8 mouse cellular contexts compared by ENCODE assay signal in the genomic region with DNA sequence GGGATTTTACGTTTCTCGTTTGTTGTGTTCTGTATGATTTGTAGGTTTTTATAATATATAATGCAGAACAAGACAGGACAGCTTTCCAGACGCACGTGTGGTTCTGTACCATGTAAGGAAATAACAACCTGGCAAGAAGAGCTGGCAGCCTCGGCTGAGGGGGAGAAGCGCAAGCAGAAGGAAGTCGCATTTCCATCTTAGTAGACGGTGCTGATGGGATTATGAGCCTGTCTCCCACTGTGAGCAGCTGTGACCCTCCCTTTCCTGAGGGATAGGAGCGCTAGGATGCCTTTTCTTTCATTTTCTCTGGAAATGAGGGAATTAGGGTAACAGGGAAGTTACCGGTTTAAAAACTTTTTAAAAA. TPM values are rescaled to one million over a fixed set of nuclear protein-coding genes. Genes with fewer than 3 reads are reported as not detected.
DNase-seq lines count a peak whose midpoint lies in the region; ATAC-seq and TF ChIP-seq lines count a peak whose summit lies in the region.

No protein-coding gene starts in this region.

- peaks cover 11% of the 10 kb centered on the region for H3K9me3 ChIP-seq in kidney, embryonic 16.5 days (ENCODE audit: low read length)
- no peaks in the 10 kb centered on the region for H3K9me3 ChIP-seq in forebrain, postnatal 0 days (ENCODE audit: low read length)
- H3K9me3 ChIP-seq in midbrain, embryonic 10.5 days (replicated peaks): no peaks in the 10 kb centered on the region

- peak overlapping the region; percentile 45 for H3K9ac ChIP-seq in kidney, embryonic 16.5 days (replicated peaks; ENCODE audit: low read length)
- 0 out of 2 replicates have a peak overlapping the region, but pooled peaks have one; percentile 28 for H3K9ac ChIP-seq in forebrain, postnatal 0 days

- H3K4me3 ChIP-seq in kidney, embryonic 16.5 days (ENCODE audit: low read length): peak overlapping the region; percentile 41
- H3K4me3 ChIP-seq in forebrain, postnatal 0 days (ENCODE audit: low read depth, low read length): peak overlapping the region; percentile 30
- H3K4me3 ChIP-seq in midbrain, embryonic 10.5 days: peak overlapping the region; percentile 52

- TF ChIP-seq CTCF in forebrain, postnatal 0 days (IDR thresholded peaks at IDR 0.05; ENCODE audit: low read depth): no peak

- H3K27ac ChIP-seq in kidney, embryonic 16.5 days (ENCODE audit: low read length): no peak overlapping the region
- no peak overlapping the region for H3K27ac ChIP-seq in forebrain, postnatal 0 days (ENCODE audit: low read depth, low read length)
- H3K27ac ChIP-seq in midbrain, embryonic 10.5 days (replicated peaks): no peak overlapping the region

- 0 out of 2 replicates have a peak, but pooled peaks cover 3% of the 10 kb centered on the region for H3K27me3 ChIP-seq in kidney, embryonic 16.5 days (ENCODE audit: insufficient read depth, low read length)
- no peaks in the 10 kb centered on the region; the same call in 1 of the 2 replicates for H3K27me3 ChIP-seq in forebrain, postnatal 0 days (ENCODE audit: insufficient read depth, low read length)
- H3K27me3 ChIP-seq in midbrain, embryonic 10.5 days (ENCODE audit: low read depth, poor library complexity, severe bottlenecking): peaks cover 46% of the 10 kb centered on the region

- no peaks in the 10 kb centered on the region for H3K36me3 ChIP-seq in kidney, embryonic 16.5 days (ENCODE audit: insufficient read depth, low read length)
- no peaks in the 10 kb centered on the region for H3K36me3 ChIP-seq in forebrain, postnatal 0 days (ENCODE audit: insufficient read depth)
- H3K36me3 ChIP-seq in midbrain, embryonic 10.5 days: no peaks in the 10 kb centered on the region

- ATAC-seq in kidney, embryonic 16.5 days (ENCODE audit: low FRiP score, low TSS enrichment): no peak
- peak; percentile 66 for ATAC-seq in forebrain, postnatal 0 days
- no peak for ATAC-seq in inflammation-experienced regulatory T-cells, adult 6 months

- H3K4me1 ChIP-seq in kidney, embryonic 16.5 days (ENCODE audit: insufficient read depth, low read length): no peaks in the 10 kb centered on the region
- no peaks in the 10 kb centered on the region for H3K4me1 ChIP-seq in forebrain, postnatal 0 days (ENCODE audit: insufficient read depth)
- peaks cover 11% of the 10 kb centered on the region for H3K4me1 ChIP-seq in midbrain, embryonic 10.5 days

- DNase-seq in kidney, adult 8-10 months: no peak
- peak; percentile 42 for DNase-seq in embryo, embryonic 10 days (ENCODE audit: low spot score)
- DNase-seq in forebrain, postnatal 0 days: peak; percentile 40
- DNase-seq in midbrain, embryonic 10.5 days (ENCODE audit: low spot score): no peak
- DNase-seq in spleen, adult 12 weeks (ENCODE audit: low spot score): no peak
- no peak for DNase-seq in ovary, postnatal 14 days (ENCODE audit: low spot score)

- 4% methylated on average over 10 of the region's 10 CpGs for WGBS in kidney, embryonic 16.5 days
- WGBS in forebrain, postnatal 0 days: 3% methylated on average over 10 of the region's 10 CpGs
- 3% methylated on average over 10 of the region's 10 CpGs for WGBS in midbrain, embryonic 10.5 days

- H3K4me2 ChIP-seq in kidney, embryonic 16.5 days (replicated peaks; ENCODE audit: low read depth, low read length): peak overlapping the region; percentile 66
- peak overlapping the region; percentile 47 for H3K4me2 ChIP-seq in forebrain, postnatal 0 days (ENCODE audit: low read depth)

RNA-seq across cellular contexts. Expression of gene Akap1, which starts 9.3 kb away (rescaled TPM):
- polyA plus RNA-seq in kidney, embryonic 16.5 days (2015; fragmentation: Nextera tagmentation; extraction: Ambion mirVana): 23.7 and 24.3 TPM in 2 replicates
- 53.2 and 60.7 TPM in 2 replicates for total RNA-seq in forebrain, postnatal 0 days (2014; rRNA removed)
- 24.5 and 28.6 TPM in 2 replicates for polyA plus RNA-seq in forebrain, postnatal 0 days (2015; fragmentation: Nextera tagmentation; extraction: Ambion mirVana)
- polyA plus RNA-seq in midbrain, embryonic 10.5 days (2016; fragmentation: Nextera tagmentation; extraction: Ambion mirVana): 19.1 and 20.7 TPM in 2 replicates
- polyA plus RNA-seq in inflammation-experienced regulatory T-cells, adult 6 months (2017; shearing (Covaris generic)): 1 to 10 TPM; 1.8 to 2.0 (median 2.0) TPM

Comparison
In these comparisons a context has a peak if more than half of its experiments do, and no peak if none do; other contexts are left out.
1. DNase-seq: peak in embryo, embryonic 10 days (single experiment) and forebrain, postnatal 0 days (single experiment); none in kidney, adult 8-10 months (0 of 2), midbrain, embryonic 10.5 days (single experiment), spleen, adult 12 weeks (single experiment) and ovary, postnatal 14 days (single experiment).
2. Peak in every context shown above with its lines, with median percentiles within 50 percentile points of each other: H3K4me3 ChIP-seq.